Mouse (Mus musculus) cerebellum, adult 2 months (tissue): ENCODE measurements at regions not wholly inside any gene's neighbourhood (a gene's known extent, or its start where the extent isn't known, plus 50 kb on each side); places are given as distances from the start of the nearest gene placed in this dataset.

Experiments
- DNase-seq, 2 experiments: peaks; one replicate each; pipeline ENCODE4 v3.0.0; 2021
- H3K27ac ChIP-seq: fragments of 200-500 bp; 2 replicates; pipeline ENCODE4 v1.5.1; 2012; ENCODE audit warnings: low read length, control low read depth, inconsistent platforms; ENCODE audit not compliant: insufficient read depth
- H3K27me3 ChIP-seq: fragments of 200-500 bp; 2 replicates; pipeline ENCODE4 v1.6.1; 2012; ENCODE audit warnings: inconsistent platforms, mild to moderate bottlenecking, low read length, moderate library complexity; ENCODE audit not compliant: control insufficient read depth, insufficient read depth
- H3K4me1 ChIP-seq: fragments of 200-500 bp; 2 replicates; pipeline ENCODE4 v1.6.1; 2011; ENCODE audit warnings: low read length; ENCODE audit not compliant: control insufficient read depth, insufficient read depth
- H3K4me3 ChIP-seq: fragments of 200-500 bp; replicated peaks from 2 replicates; pipeline ENCODE3; 2011; ENCODE audit warnings: mild to moderate bottlenecking, low read depth, low read length, control low read depth; ENCODE audit not compliant: insufficient read depth
- CTCF ChIP-seq: fragments of 200-500 bp; IDR thresholded peaks from 2 replicates; pipeline ENCODE4 v1.5.1; 2011; ENCODE audit warnings: low read depth, mild to moderate bottlenecking, control low read depth, low read length, moderate library complexity, borderline replicate concordance; ENCODE audit not compliant: insufficient read depth
- POLR2A ChIP-seq: fragments of 200-500 bp; IDR thresholded peaks from 2 replicates; pipeline ENCODE4 v1.6.1; 2011; ENCODE audit warnings: low read length, control low read depth, borderline replicate concordance; ENCODE audit not compliant: insufficient read depth
- WGBS: fragments of 180-500 bp; shearing (Covaris S2); methylation state at CpG from one replicate; pipeline ENCODE4 v1.1.7; 2018; 5-methylcytosine and 5-hydroxymethylcytosine counted together

DNA sequence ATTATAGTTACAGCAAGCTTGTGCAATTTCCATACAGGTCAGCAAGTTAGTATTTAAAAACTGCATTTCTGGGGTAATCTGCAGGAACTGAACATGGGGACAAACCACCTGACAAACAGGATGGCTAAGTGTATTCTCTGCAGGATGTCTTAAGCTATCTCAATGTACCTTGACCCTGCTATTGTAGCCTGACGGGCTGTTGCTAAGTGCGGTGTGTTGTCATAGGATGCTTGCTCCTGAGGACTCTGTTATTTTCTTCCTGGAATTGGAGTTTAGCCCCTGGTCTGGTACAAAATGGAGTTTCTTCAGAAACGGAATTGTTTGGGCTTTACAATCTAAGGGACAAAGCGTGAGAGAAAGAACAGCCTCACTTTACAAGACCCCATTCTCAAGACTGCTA is 161.4 kb upstream of the Ank start:
- WGBS: 93% methylated on average over 4 of the region's 4 CpGs
- no peak for DNase-seq
- Histone ChIP-seq H3K4me1 (no peaks in the 10 kb centered on the region), H3K27ac (no peak overlapping the region), H3K4me3 (no peak overlapping the region), H3K27me3 (no peaks in the 10 kb centered on the region)
- no peak for TF ChIP-seq POLR2A
- TF ChIP-seq CTCF: no peak

DNA sequence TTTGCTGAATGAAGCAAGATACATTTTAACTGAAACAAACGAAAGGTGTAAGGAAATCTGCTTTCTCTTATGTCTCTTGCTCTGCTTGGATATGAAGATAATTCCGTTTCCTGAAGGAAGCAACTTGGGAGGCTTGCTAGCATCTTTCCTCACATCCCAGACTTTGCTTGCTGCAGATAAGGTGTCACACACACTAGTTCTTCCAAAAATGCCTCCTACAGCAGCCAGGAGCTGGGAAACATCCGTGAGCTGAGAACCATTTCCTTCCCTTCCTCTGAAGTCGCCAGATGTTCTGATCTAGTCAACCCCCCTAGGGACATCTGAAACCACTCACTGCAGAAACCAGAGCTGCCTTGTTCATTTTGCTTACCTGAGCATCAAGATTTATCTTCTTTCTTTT is 157.8 kb upstream of the Ank start:
- no peak for TF ChIP-seq POLR2A
- no peak for TF ChIP-seq CTCF
- no peaks in the 10 kb centered on the region for H3K27me3 ChIP-seq
- WGBS: 75% methylated on average over 4 of the region's 4 CpGs
- no peak for DNase-seq
- H3K27ac ChIP-seq: no peak overlapping the region
- no peak overlapping the region for H3K4me3 ChIP-seq
- no peaks in the 10 kb centered on the region for H3K4me1 ChIP-seq

DNA sequence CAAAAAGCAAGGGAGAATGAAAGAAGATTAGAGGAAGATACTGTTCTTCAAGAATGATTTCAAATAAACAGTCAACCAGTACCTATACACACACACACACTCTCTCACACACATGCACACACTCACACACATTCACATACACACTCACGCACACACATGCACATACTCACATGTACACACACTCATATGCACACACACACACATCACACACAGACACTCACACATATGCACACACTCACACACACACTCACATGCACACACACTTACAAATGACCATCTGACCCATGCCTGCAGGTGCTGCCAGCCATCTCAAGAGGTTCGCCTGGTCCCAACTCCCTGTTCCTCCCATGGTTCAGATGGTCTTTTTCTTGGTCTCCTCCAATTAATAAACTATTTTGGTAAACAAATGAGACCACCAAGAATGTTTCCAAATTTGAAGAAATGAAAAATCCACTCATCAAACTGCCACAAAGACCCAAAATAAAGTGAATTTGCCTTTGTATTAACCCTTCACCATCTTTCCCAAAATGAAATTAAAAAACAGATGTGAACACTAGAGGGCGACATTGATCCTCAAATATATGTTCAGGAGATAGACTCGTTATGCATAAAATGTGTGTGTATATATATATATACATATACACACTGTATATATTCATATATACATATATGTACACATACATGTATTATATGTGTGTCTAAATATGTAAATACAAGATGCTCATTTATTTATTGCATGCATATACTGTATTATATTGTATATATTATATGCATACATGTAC is 150.3 kb upstream of the Ank start:
- TF ChIP-seq POLR2A: no peak
- TF ChIP-seq CTCF: no peak
- H3K4me1 ChIP-seq: no peaks in the 10 kb centered on the region
- H3K4me3 ChIP-seq: no peak overlapping the region
- DNase-seq: peak in 1 of 2 experiments; percentile 24
- H3K27ac ChIP-seq: no peak overlapping the region
- H3K27me3 ChIP-seq: no peaks in the 10 kb centered on the region; the same call in 1 of the 2 replicates
- 47% methylated on average over 4 of the region's 4 CpGs for WGBS

DNA sequence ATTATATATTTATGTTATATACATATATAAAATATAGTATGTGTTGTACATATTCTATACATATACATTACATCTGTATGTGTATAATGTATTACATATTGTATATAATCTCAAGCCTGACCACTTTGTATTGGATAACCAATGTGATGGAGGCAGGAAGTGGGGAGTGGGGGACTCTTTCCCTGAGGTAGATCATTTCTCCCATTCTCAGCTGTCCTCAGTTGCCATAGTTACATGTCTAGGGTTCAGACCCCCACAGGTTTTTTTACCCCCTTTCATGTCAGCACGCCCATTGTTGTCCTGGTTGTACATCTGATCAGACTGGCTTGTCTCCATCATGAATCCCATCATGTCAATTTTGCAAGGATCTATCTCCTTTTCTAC is 149.7 kb upstream of the Ank start:
- 70% methylated on average over 1 of the region's 1 CpGs for WGBS
- DNase-seq: no peak
- no peak overlapping the region for H3K27ac ChIP-seq
- no peaks in the 10 kb centered on the region; the same call in 1 of the 2 replicates for H3K27me3 ChIP-seq
- no peaks in the 10 kb centered on the region for H3K4me1 ChIP-seq
- TF ChIP-seq POLR2A (no peak), CTCF (no peak)
- no peak overlapping the region for H3K4me3 ChIP-seq

DNA sequence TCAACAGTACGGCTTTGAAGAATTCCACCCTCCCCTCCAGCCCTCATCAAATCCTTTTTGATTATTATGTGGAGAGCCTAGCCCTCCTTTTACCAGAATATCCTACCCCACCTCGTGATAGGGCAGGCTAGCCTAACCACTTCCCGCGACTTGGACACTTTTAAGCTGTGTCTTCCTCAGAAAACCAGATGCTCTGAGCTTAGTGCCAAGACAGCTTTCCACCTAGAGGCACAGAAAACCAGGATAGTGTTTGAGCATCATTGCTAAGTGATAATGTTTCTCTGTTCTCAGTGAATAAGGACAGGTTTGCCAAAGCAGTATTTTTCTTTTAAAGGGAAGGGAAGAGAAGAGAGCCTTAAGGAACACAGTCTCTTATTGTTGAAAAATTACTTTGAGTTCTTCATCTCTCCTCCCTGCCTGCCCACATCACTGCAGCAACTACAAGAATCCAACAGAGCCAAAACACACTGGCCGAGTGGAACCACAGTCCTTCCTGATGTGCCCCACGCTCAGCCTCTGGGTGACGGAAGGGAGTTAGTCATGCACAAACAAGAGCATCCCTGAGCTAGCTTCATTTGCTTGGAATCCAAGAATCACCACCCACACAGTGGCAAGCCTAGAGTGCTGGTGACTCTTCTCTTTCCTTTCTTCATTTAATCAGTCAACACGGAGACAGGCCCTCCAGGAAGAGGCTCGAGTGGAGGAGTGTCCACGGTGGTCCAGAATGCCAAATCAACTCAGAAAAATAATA is 144.4 kb upstream of the Ank start:
- H3K4me3 ChIP-seq: no peak overlapping the region
- no peak for TF ChIP-seq CTCF
- no peak for TF ChIP-seq POLR2A
- 78% methylated on average over 10 of the region's 10 CpGs for WGBS
- no peak overlapping the region for H3K27ac ChIP-seq
- no peak for DNase-seq
- no peaks in the 10 kb centered on the region; the same call in 1 of the 2 replicates for H3K27me3 ChIP-seq
- H3K4me1 ChIP-seq: peaks cover 10% of the 10 kb centered on the region; the same call in 1 of the 2 replicates

DNA sequence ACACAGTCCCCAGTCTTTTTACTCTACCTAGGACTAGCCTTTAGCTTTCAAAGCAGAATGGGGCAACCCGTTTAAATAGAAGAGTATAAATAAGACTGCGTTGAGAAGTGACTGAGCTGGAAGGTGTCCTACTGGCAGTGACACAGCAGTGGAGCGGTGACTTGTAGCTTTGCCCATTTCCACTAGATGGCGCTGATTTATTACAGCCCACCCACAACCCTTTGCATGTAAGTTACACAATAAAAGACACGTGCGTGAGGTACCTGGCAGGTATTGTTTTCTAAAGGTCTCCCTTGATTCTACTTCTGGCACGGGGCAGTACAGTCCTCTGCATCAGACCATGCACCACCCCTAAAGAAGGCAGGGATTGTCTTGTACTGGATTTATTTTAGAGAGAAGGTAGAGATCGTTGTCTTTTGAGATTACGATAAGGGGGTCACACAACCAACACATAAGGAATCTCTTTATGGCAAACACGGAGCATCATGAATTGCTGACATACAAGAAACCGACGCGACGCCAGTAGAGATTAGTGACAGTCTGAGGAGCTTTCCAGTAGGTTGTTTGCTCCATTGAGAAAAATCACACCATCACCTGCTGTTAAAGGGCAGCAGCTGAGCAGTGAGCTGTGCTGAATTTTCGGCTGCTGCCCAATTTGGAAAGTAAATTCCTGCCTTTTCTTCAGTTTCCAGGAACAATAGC is 140.5 kb upstream of the Ank start:
- WGBS: 7% methylated on average over 15 of the region's 15 CpGs
- TF ChIP-seq POLR2A (no peak), CTCF (peak; percentile 87)
- H3K27ac ChIP-seq: no peak overlapping the region

DNA sequence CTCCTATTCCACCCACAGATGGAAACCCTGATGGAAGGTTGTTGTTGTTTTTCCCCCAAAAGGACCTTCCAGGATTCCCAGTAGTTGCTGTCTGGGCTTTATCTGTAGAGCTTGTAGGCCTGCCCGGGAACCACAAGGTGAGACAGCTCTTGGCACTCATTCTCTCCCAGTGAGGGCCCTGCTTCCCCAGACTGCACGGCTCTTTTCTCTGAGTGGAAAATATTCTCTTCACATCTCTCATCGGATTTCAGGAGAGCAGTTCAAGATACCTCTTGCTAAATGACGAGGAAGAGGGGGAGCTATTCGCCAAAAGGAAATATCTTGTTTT is 140.0 kb upstream of the Ank start:
- Histone ChIP-seq H3K27ac (no peak overlapping the region), H3K27me3 (no peaks in the 10 kb centered on the region), H3K4me1 (peaks cover 10% of the 10 kb centered on the region; the same call in 1 of the 2 replicates), H3K4me3 (no peak overlapping the region)
- TF ChIP-seq POLR2A (no peak), CTCF (0 out of 2 replicates have a peak, but pooled peaks have one; percentile 7)
- peak; percentile 50 to 57 for DNase-seq
- WGBS: 31% methylated on average over 5 of the region's 5 CpGs

More for the DNA sequence above, 140.5 kb upstream of the Ank start:
- H3K4me1 ChIP-seq: peaks cover 10% of the 10 kb centered on the region; the same call in 1 of the 2 replicates
- H3K27me3 ChIP-seq: no peaks in the 10 kb centered on the region
- no peak overlapping the region for H3K4me3 ChIP-seq
- peak; percentile 81 to 82 for DNase-seq
